Mouse (Mus musculus) urinary bladder, postnatal 4 days (tissue): ENCODE data around the gene Snx29.
A peak's percentile ranks its signal among the peaks of the same experiment; 100 is the strongest.
"Not testable (repeated sequence)": the region's sequence is repeated elsewhere in the genome, so short reads cannot be mapped to it uniquely, and the experiment has no call there.

ENCODE experiments used
- DNase-seq, 2 experiments: peaks; one replicate each; pipeline ENCODE4 v3.0.0; 2021 to 2022; ENCODE audit warnings: low spot score in 2 of 2

The Snx29 gene

DNA sequence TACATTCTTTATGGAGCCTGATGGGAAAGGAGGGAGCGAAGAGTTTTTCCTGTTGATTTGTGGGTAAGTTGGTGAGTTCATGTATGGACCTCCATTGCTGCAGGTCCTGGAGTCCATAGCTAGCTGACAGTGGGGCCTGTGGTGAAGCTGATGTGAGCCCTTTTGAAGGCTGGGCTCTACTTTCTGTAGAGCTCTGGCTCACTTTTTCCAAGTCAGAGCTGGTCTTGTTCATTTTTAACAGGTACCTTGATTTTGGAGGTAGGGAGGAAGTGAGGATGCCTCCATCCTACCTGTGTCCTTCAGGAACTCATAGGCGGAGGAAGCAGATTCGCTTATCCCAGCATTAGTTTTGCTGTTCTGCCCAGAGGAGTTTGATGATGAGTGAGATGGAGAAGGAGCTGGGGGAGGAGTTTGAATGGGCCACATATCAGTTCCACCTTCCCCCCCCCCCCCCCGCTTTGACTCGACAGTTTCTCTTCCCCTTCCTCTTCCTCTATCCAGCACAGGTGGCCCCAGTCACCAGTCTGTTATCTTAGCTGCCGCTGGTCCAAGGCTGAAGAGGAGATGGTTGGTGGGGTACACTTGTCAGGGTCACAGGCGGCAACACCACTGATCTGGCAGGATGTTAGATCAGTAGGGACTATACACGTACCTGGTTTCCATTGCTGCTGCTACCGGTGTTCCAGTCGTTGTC is 173.4 kb downstream of the Snx29 start:
- DNase-seq, result no peak

- no peak for DNase-seq
These were observed 174.0 kb downstream of the Snx29 start for GRCm38 (mm10) chr16:11496721-11497120.

- no peak for DNase-seq
These were observed 177.4 kb downstream of the Snx29 start for GRCm38 (mm10) chr16:11500061-11500460.

- no peak for DNase-seq
These were observed 178.4 kb downstream of the Snx29 start for GRCm38 (mm10) chr16:11501138-11501537.

- no peak for DNase-seq
These were observed 178.9 kb downstream of the Snx29 start for GRCm38 (mm10) chr16:11501611-11502010.

DNA sequence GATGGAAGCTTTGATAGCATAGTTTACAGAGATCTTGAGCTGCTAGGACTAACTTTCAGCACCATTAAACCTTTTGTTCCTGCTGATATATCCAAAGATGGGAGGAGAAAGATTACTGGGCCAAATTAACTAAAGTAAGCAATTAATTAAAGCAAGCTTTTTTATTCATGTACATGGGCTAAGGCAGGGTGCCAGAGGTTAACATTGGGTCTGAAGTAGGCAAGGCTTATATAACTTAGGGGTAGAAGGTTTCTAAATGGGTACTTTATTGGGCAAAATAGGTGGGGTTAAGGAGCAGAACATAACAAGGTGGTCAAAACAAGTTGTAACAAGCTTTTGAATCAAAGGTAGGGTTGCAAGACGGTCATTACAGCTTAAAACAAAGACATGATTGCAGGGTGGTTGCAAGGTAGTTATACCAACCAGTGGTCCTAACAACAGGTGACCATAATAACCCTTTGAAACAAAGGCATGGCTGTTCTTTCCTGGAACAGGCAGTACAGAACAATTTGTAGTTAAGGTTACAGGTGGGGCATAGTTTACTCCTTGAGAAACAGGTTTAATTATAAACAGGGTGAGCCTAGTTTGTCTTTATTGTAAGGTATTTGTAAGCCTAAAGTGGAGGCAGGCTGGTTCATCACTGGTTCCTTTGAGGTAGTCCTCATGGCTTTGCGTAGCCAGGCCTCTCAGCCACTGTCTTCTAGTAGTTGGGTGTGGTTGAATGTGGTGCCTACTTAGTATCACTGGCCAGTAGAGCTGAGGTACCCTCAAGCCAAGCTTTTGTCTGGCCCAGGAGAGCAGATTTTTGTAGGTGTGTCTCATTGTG is 182.2 kb downstream of the Snx29 start:
- DNase-seq, result no peak

DNA sequence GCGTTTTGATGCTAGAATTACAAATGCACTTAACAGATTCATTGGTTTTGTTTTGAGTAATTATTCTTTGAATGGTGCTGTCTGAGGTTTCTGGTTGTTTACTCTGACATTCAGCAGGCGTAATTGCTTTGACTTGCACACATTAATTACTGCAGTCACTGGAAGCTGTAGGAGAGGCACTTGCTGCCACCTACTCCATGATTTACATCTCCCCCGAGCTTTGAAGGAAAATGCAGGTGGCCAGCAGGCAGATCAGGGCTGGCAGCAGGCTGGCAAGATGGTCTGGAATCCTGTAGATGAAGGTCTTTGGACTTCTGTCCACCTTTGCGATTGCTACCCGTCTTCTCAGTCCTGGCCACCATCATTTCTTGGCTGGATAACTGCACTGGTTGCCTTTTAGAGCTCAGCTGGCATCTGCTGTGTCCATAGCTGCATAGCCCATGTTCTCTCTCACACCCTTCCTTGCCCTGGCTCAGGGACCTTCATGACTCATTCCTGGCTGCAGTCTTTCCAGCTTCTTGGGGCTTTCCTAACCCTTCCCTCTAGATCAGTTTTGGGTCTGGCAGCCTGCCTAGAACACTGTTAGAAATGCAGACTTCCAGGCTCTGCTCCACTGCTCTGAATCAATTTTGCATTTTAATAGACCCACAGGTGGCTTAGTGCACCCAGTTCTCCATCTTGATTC is 182.9 kb downstream of the Snx29 start:
- DNase-seq, result peak; percentile 44 to 75

GRCm38 (mm10) chr16:11507188-11507731 is 184.6 kb downstream of the Snx29 start:
- no peak for DNase-seq

GRCm38 (mm10) chr16:11508341-11508740 is 185.6 kb downstream of the Snx29 start:
- no peak for DNase-seq

- DNase-seq, result no peak
These were observed 187.7 kb downstream of the Snx29 start for GRCm38 (mm10) chr16:11510416-11510815.

DNA sequence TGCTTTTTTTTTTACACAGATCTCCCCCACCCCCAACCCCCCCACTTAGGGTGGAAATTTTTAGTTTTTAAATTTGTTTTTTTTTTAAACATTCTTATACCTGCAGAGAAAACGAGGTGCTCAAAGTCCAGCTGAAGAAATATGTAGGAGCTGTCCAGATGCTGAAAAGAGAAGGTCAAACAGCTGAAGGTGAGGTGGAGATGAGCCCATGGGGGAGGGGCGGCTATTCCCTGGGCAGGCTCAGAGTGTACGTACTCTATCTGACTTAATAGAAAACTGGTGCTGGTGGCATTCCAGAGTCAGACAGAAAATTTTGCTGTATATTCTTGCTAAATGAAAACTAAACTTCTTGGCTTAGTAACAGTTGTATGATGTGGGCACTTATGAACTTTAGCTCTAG is 188.1 kb downstream of the Snx29 start:
- DNase-seq, result no peak

DNA sequence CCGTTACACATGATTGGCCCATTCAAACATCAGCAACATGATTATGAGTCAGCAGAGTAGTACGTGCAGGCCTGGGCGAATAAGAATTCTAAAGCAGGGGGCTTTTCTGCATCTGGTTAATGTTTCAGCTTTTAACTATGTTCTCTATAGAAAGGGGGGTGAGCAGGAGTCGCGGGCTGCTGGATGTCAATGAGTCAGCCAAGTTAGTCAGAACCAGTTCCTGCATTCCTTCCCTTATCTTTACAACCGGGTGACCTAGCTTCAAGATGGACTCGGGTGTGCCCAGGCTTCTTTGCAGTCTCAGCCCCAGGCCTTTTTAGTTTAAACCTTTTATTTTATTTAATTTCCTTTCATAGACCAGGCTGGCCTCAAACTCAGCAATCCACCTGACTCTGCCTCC is 189.0 kb downstream of the Snx29 start:
- DNase-seq, result not testable (repeated sequence)

GRCm38 (mm10) chr16:11516681-11517080 is 194.0 kb downstream of the Snx29 start:
- DNase-seq, result no peak

GRCm38 (mm10) chr16:11517385-11517784 is 194.7 kb downstream of the Snx29 start:
- DNase-seq, result no peak

- DNase-seq, result no peak
These were observed 196.2 kb downstream of the Snx29 start for GRCm38 (mm10) chr16:11518803-11519498.

DNA sequence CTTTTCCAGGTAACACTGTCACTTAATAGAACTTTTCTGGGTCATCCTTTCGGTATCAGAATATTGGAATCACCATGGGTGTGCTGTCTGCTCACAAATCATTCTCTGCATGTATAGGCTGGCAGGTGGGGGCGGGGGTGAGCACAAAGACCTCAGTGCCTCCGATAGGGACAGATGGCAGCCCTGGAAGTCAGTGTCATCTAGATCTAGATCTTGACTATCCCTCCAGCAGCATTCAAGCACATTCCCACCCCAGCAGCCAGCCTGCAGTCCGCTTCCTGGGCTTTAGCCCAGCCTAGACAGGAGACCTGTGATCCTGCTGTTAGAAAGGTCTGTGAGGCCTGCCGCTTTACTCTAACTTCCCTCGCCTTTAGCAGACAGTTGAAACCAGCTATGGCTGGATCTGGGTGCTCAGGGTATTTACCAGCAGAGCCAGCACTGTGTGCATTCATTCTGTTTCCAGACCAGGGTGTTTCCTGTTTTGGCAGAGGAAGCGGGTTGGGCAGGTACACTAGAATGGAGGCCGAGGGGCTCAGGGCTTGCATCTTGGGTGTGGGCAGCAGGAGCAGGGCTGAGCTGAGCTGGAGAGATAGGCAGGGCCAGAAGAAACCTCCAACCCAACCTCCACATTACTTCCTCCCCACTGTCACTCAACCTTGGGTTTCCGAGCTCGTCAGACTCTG is 203.5 kb downstream of the Snx29 start:
- DNase-seq, result no peak

GRCm38 (mm10) chr16:11526996-11527395 is 204.3 kb downstream of the Snx29 start:
- DNase-seq, result no peak

DNA sequence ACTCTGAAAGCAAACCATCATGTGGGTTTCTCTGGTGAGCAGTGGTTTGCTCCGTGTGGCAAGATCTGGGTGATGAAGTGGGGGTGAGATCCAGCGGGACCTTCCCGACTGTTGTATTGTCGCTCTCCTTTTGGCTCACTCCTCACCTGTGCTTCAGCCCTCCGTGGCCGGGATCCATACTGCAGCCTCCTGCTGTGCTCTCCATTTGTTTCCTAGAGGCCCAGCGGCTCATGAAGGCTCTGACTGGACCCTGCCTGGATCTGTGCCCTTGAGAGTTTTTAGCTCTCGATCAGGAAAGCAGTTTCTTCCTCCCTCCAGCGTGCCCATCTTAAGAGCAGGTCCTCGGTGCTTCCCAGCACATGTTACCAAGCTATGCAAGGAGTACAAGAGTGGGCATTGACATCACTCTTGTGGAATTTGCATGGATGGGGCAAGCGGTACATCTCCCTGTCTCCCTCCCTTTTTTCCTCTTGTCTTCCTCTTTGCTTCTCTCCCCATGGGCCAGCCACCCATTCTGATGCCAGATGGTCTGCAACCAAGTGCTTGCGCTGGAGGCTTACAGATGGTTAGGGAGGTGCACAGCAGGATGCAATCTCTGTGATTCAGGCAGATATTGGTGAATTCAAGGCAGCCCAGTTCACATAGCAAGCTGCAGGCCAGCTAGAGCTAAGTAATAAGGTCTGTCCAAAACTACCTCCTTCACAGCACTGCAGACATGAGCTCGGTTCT is 207.9 kb downstream of the Snx29 start:
- DNase-seq, result no peak

DNA sequence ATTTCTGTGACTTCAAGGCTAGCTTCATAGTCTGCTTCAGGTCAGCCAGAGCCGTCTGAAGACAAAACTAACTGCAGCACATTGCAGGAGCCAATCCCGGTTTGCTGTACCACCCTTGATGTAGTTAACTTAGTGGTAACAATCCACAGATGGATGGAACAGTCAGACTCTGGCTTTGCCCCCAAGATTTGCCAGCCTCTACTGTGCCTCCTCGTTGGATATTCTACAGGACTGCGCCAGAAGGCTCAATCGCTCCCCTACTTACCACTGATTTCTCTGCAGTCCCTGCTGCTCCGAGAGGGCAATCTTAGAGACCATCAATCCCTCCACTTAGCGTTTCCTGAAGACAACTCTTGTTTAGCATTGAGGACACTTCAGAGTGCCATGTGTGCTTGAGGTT is 208.7 kb downstream of the Snx29 start:
- DNase-seq, result no peak

DNA sequence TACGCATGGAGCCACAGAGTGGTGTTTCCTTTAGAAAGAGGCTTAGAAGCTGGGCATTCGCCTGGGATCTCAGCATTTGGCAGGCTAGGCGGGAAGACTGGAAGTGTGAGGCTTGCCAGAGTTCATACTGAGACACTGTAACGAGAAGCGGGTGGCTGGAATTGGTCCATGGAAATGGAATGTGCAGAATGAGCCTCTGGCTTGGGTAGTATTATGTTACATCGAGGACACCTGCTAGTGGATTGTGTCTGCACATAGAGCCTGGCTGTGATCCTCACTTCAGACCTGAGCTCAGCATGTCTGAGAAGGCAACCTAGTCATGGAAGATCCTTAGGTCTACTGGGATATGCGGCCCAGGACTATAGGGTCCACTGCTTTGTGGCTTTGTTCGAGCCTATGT is 209.9 kb downstream of the Snx29 start:
- peak in 1 of 2 experiments; percentile 72 for DNase-seq
